Mouse (Mus musculus) heart, embryonic 12.5 days (tissue): Measurements from ENCODE around the gene Snx29. TPM values are rescaled to one million over a fixed set of nuclear protein-coding genes. Genes with fewer than 3 reads are reported as not detected.

Experiments
- ATAC-seq: fragments of 200-750 bp; cut with Nextera tagmentation; 2 replicates; pipeline ENCODE4 v1.8.0; 2017; ENCODE audit warnings: moderate TSS enrichment, moderate library complexity; ENCODE audit not compliant: insufficient number of reproducible peaks, low FRiP score
- H3K27ac ChIP-seq: fragments of 300-500 bp; sonication (generic); 2 replicates; pipeline ENCODE4 v1.5.1; 2016; ENCODE audit warnings: mild to moderate bottlenecking, moderate library complexity; ENCODE audit not compliant: poor library complexity, severe bottlenecking
- H3K27me3 ChIP-seq: fragments of 300-500 bp; sonication (generic); replicated peaks from 2 replicates; pipeline ENCODE4 v1.6.1; 2016; ENCODE audit warnings: mild to moderate bottlenecking, moderate library complexity
- H3K36me3 ChIP-seq: fragments of 300-500 bp; sonication (generic); 2 replicates; pipeline ENCODE4 v1.6.1; 2016; ENCODE audit warnings: mild to moderate bottlenecking, moderate library complexity
- H3K4me1 ChIP-seq: fragments of 300-500 bp; sonication (generic); replicated peaks from 2 replicates; pipeline ENCODE4 v1.6.1; 2016; ENCODE audit warnings: mild to moderate bottlenecking
- H3K4me2 ChIP-seq: fragments of 300-500 bp; sonication (generic); 2 replicates; pipeline ENCODE4 v1.6.1; 2016; ENCODE audit warnings: mild to moderate bottlenecking, moderate library complexity
- H3K4me3 ChIP-seq: fragments of 300-500 bp; sonication (generic); 2 replicates; pipeline ENCODE4 v1.5.1; 2016; ENCODE audit warnings: mild to moderate bottlenecking
- H3K9ac ChIP-seq: fragments of 300-500 bp; sonication (generic); 2 replicates; pipeline ENCODE4 v1.6.1; 2016; ENCODE audit warnings: mild to moderate bottlenecking, moderate library complexity
- H3K9me3 ChIP-seq: fragments of 300-500 bp; sonication (generic); replicated peaks from 2 replicates; pipeline ENCODE4 v1.6.1; 2016; ENCODE audit warnings: mild to moderate bottlenecking, moderate library complexity
- WGBS: fragments of 180-500 bp; shearing (Covaris S2); methylation state at CpG from one replicate; pipeline ENCODE4 v1.1.7; 2016; 5-methylcytosine and 5-hydroxymethylcytosine counted together
- polyA plus RNA-seq: library from polyadenylated mRNA; unstranded; fragments of >200 nt; fragmentation: Nextera tagmentation; extraction: Ambion mirVana; gene quantifications from 2 replicates; pipeline ENCODE4 v1.2.1, GENCODE M21; 2016

Snx29 gene
- polyA plus RNA-seq, 1 experiment from 2014 or later, result 6.7 TPM

DNA sequence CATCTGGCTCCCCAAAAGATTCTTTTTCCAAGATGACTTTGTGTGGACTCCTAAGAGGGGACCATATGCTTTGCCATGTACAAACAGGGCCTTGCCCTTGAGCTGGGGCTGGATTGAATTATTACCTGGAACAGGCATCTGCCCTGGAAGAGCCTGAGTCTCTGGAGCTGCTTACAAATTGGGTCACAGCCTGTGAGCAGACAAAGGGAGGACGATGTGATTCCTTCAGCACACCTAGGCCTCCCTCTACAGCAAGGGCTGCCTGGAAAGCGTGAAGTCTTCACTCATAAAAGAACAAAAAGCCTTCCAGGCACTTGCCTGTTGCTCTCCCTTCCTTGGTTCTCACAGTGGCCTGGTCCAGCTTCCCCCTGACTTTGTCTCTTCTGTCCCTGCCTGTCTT lies 449.6 kb downstream of the Snx29 start:
- H3K27ac ChIP-seq, result no peak overlapping the region
- peaks cover 18% of the 10 kb centered on the region for H3K9me3 ChIP-seq
- no peak overlapping the region for H3K4me3 ChIP-seq
- H3K4me2 ChIP-seq, result no peak overlapping the region
- H3K4me1 ChIP-seq, result peaks cover 8% of the 10 kb centered on the region; the same call in 1 of the 2 replicates
- no peak for ATAC-seq
- H3K36me3 ChIP-seq, result no peaks in the 10 kb centered on the region
- 63% methylated on average over 2 of the region's 2 CpGs for WGBS
- H3K27me3 ChIP-seq, result no peaks in the 10 kb centered on the region
- no peak overlapping the region for H3K9ac ChIP-seq

GRCm38 (mm10) chr16:11774321-11774720 lies 451.6 kb downstream of the Snx29 start:
- ATAC-seq, result no peak
- peaks cover 11% of the 10 kb centered on the region; the same call in 1 of the 2 replicates for H3K9me3 ChIP-seq
- no peak overlapping the region for H3K4me2 ChIP-seq
- WGBS, result 75% methylated on average over 1 of the region's 1 CpGs
- no peaks in the 10 kb centered on the region for H3K36me3 ChIP-seq
- peaks cover 8% of the 10 kb centered on the region; the same call in 1 of the 2 replicates for H3K4me1 ChIP-seq
- no peak overlapping the region for H3K27ac ChIP-seq
- no peak overlapping the region for H3K9ac ChIP-seq
- H3K27me3 ChIP-seq, result no peaks in the 10 kb centered on the region
- no peak overlapping the region for H3K4me3 ChIP-seq

DNA sequence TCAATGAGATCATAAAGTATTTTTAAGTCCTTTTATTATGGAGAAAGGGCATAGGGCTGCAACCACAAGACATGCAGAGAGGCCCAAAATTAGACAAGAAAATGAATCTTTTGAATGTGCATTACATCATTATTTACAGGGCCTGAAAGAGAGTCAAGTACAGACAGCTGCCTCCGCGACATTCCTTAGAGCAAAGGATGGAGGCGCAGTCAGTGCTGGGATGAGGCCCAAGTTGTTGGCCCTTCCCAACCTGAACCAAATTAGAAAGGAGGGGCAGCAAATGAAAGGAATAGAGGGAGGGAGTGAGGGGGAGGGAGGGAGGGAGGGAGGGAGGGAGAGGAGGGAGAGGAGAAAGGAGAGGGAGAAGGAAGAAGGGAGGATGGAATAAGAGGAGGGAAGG lies 453.8 kb downstream of the Snx29 start:
- no peaks in the 10 kb centered on the region for H3K36me3 ChIP-seq
- 0 out of 2 replicates have a peak, but pooled peaks cover 2% of the 10 kb centered on the region for H3K9me3 ChIP-seq
- no peaks in the 10 kb centered on the region for H3K27me3 ChIP-seq
- no peak for ATAC-seq
- peaks cover 8% of the 10 kb centered on the region; the same call in 1 of the 2 replicates for H3K4me1 ChIP-seq
- H3K4me3 ChIP-seq, result no peak overlapping the region
- WGBS, result 76% methylated on average over 3 of the region's 3 CpGs
- H3K4me2 ChIP-seq, result no peak overlapping the region
- H3K9ac ChIP-seq, result no peak overlapping the region
- H3K27ac ChIP-seq, result no peak overlapping the region

- H3K9ac ChIP-seq, result no peak overlapping the region
- H3K27ac ChIP-seq, result no peak overlapping the region
- WGBS, result 69% methylated on average over 5 of the region's 5 CpGs
- H3K9me3 ChIP-seq, result no peaks in the 10 kb centered on the region
- H3K4me2 ChIP-seq, result no peak overlapping the region
- ATAC-seq, result no peak
- H3K27me3 ChIP-seq, result no peaks in the 10 kb centered on the region
- H3K36me3 ChIP-seq, result no peaks in the 10 kb centered on the region
- peaks cover 21% of the 10 kb centered on the region for H3K4me1 ChIP-seq
- no peak overlapping the region for H3K4me3 ChIP-seq
Observed at GRCm38 (mm10) chr16:11778191-11778590, 455.5 kb downstream of the Snx29 start.

DNA sequence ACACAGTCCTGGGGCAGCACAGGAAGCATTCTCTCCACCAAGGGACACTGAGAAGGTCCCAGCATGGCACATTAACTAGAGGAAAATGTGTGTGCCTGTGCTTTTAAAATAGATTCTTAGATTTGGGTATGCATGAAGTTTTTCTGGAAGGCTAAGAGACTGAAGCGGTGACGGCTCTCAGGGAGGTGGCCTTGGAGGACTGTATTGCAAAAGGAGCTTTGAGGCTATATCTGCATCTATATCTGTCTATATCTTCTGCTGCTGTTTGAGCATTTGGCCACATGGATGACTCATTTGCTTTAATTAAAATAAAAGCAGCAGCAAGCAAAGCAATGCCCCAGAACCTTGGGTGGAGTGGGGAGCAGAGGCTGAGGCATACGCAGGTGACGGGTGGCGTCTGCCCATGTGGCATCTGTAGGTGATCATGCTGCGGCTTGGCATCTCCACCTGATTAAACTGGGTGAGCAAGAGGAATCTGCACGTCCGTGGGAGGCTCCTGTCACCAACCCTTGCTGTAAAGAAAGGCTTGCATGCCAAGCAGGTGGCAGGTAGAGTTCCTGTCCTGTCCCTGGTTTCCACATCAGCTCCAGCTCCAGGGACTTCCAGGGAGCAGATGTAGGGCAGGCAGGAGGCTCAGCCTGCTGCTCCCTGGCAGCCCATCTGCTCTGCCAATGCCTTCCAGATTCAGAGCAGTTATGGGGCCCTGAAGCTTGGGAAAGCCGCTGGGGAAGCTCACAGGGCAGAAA lies 456.2 kb downstream of the Snx29 start:
- H3K4me1 ChIP-seq, result peaks cover 28% of the 10 kb centered on the region
- H3K4me3 ChIP-seq, result no peak overlapping the region
- no peaks in the 10 kb centered on the region for H3K36me3 ChIP-seq
- no peak overlapping the region for H3K27ac ChIP-seq
- H3K9ac ChIP-seq, result no peak overlapping the region
- H3K27me3 ChIP-seq, result no peaks in the 10 kb centered on the region
- WGBS, result 74% methylated on average over 9 of the region's 9 CpGs
- no peak for ATAC-seq
- H3K4me2 ChIP-seq, result no peak overlapping the region
- H3K9me3 ChIP-seq, result no peaks in the 10 kb centered on the region

- Histone ChIP-seq H3K4me1 (peaks cover 26% of the 10 kb centered on the region), H3K9ac (no peak overlapping the region), H3K36me3 (no peaks in the 10 kb centered on the region), H3K27ac (no peak overlapping the region), H3K4me2 (no peak overlapping the region), H3K27me3 (no peaks in the 10 kb centered on the region), H3K4me3 (no peak overlapping the region), H3K9me3 (no peaks in the 10 kb centered on the region)
- WGBS, result 8% methylated on average over 2 of the region's 2 CpGs
- ATAC-seq, result peak; percentile 44; the same call in 1 of the 2 replicates
Observed at GRCm38 (mm10) chr16:11782082-11782481, 459.4 kb downstream of the Snx29 start.

- no peak overlapping the region for H3K4me3 ChIP-seq
- H3K27me3 ChIP-seq, result no peaks in the 10 kb centered on the region
- H3K36me3 ChIP-seq, result no peaks in the 10 kb centered on the region
- no peak overlapping the region for H3K27ac ChIP-seq
- no peaks in the 10 kb centered on the region for H3K9me3 ChIP-seq
- ATAC-seq, result no peak
- H3K4me1 ChIP-seq, result peaks cover 30% of the 10 kb centered on the region
- no peak overlapping the region for H3K4me2 ChIP-seq
- no peak overlapping the region for H3K9ac ChIP-seq
Observed at GRCm38 (mm10) chr16:11783337-11783736, 460.6 kb downstream of the Snx29 start.

- Histone ChIP-seq H3K4me2 (no peak overlapping the region), H3K9ac (no peak overlapping the region), H3K4me3 (no peak overlapping the region), H3K4me1 (peaks cover 33% of the 10 kb centered on the region), H3K9me3 (no peaks in the 10 kb centered on the region), H3K36me3 (no peaks in the 10 kb centered on the region), H3K27me3 (no peaks in the 10 kb centered on the region), H3K27ac (no peak overlapping the region)
- no peak for ATAC-seq
- 68% methylated on average over 4 of the region's 4 CpGs for WGBS
Observed at GRCm38 (mm10) chr16:11784354-11784753, 461.6 kb downstream of the Snx29 start.

DNA sequence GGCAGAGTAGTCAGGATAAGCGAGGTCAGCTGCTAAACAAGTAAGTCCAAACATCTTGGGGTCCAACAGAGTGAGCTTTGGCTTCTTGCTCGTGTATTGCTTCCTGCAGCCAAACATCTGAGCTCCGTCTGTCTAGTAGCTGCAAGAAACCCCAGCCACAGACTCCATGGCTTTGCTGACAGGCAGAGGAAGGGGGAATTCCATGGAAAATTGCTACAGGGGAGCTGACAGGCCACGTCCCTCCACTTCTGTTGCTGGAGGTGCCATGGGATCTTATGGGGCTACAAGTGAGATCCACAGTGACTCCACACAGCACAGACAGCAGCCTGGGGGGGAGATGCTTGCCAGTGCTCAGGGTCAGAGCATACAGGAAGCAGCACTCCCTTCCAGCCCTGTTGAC lies 463.1 kb downstream of the Snx29 start:
- no peak overlapping the region for H3K27ac ChIP-seq
- H3K4me3 ChIP-seq, result no peak overlapping the region
- H3K27me3 ChIP-seq, result no peaks in the 10 kb centered on the region
- H3K9ac ChIP-seq, result no peak overlapping the region
- H3K9me3 ChIP-seq, result no peaks in the 10 kb centered on the region
- peaks cover 33% of the 10 kb centered on the region for H3K4me1 ChIP-seq
- no peak for ATAC-seq
- 54% methylated on average over 4 of the region's 4 CpGs for WGBS
- no peaks in the 10 kb centered on the region for H3K36me3 ChIP-seq
- no peak overlapping the region for H3K4me2 ChIP-seq

DNA sequence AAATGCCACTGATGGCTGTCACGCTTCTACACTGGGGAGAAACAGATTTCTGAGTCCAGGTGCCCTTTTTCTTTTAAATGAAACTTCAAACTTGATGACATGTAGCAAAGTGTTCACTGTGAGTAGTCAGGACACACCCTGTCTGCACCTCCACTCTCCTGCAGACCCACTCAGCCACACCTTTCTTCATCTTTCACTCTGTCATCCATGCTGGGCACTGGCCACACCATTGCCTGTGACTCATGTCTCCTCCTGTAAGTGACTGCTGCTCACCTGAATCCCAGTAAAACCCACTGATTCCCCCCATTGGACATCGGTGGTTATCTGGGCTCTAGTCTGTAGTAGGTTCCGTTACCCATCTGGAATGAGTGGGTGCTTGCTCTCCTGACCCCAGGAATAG lies 467.8 kb downstream of the Snx29 start:
- no peak overlapping the region for H3K4me2 ChIP-seq
- H3K36me3 ChIP-seq, result no peaks in the 10 kb centered on the region
- H3K4me3 ChIP-seq, result no peak overlapping the region
- peaks cover 7% of the 10 kb centered on the region for H3K4me1 ChIP-seq
- H3K27me3 ChIP-seq, result no peaks in the 10 kb centered on the region; the same call in 1 of the 2 replicates
- peaks cover 5% of the 10 kb centered on the region for H3K9me3 ChIP-seq
- no peak for ATAC-seq
- no peak overlapping the region for H3K9ac ChIP-seq
- no peak overlapping the region for H3K27ac ChIP-seq
- WGBS, result 72% methylated on average over 3 of the region's 3 CpGs

DNA sequence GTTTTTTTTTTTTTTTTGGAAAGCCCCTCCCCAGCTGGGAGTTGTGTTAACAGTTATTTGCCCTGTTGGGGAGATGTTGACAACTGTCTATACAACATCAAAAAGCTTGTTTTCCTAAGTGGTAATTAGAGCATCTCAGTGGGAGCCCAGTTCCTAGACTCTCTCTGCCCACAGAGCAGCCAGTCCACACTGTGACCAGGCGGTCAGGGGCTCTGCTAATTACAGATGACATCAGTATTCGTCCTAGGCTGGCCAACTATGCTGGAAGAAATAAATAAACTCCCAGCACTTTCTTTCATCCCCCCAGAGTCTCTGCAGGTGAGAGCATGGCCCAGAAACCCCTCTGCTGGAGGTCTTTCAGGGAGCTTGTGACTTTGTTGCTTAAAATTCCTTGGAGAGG lies 470.7 kb downstream of the Snx29 start:
- Histone ChIP-seq H3K4me1 (peaks cover 18% of the 10 kb centered on the region), H3K27me3 (no peaks in the 10 kb centered on the region; the same call in 1 of the 2 replicates), H3K4me2 (no peak overlapping the region), H3K4me3 (no peak overlapping the region), H3K27ac (no peak overlapping the region), H3K9ac (no peak overlapping the region), H3K36me3 (no peaks in the 10 kb centered on the region), H3K9me3 (peaks cover 5% of the 10 kb centered on the region)
- ATAC-seq, result no peak
- 41% methylated on average over 2 of the region's 2 CpGs for WGBS

- ATAC-seq, result no peak
- Histone ChIP-seq H3K4me2 (no peak overlapping the region), H3K4me1 (peaks cover 16% of the 10 kb centered on the region), H3K9ac (no peak overlapping the region), H3K4me3 (no peak overlapping the region), H3K9me3 (peaks cover 5% of the 10 kb centered on the region), H3K36me3 (no peaks in the 10 kb centered on the region), H3K27me3 (no peaks in the 10 kb centered on the region; the same call in 1 of the 2 replicates), H3K27ac (no peak overlapping the region)
- WGBS, result 74% methylated on average over 4 of the region's 4 CpGs
Observed at GRCm38 (mm10) chr16:11794628-11795027, 471.9 kb downstream of the Snx29 start.
